Mouse (Mus musculus): ENCODE measurements around the gene Gm20716.

GRCm38 (mm10) chr2:168199476-168199875 lies 30.7 kb downstream of the Gm20716 start:
- TF ChIP-seq CTCF (IDR thresholded peaks at IDR 0.05; ENCODE audit: borderline replicate concordance, insufficient read depth, low read length), result no peak
- no peak for TF ChIP-seq POLR2A (IDR thresholded peaks at IDR 0.05; ENCODE audit: low read depth, low read length)

Data from embryonic fibroblast, embryonic 13.5 days (primary cell).